Mouse (Mus musculus) C2C12 (cell line): Measurements from ENCODE around the gene Rsad1. TPM values are rescaled to one million over a fixed set of nuclear protein-coding genes. Genes with fewer than 3 reads are reported as not detected.

Experiments
- H3K27me3 ChIP-seq: one replicate; pipeline ENCODE4 v1.6.1; 2011; ENCODE audit not compliant: control insufficient read depth, insufficient read depth, insufficient read length
- H3K36me3 ChIP-seq: one replicate; pipeline ENCODE4 v1.6.1; 2011; ENCODE audit not compliant: control insufficient read depth, insufficient read depth
- H3K4me3 ChIP-seq: one replicate; pipeline ENCODE4 v1.5.1; 2011; ENCODE audit warnings: mild to moderate bottlenecking, control low read depth; ENCODE audit not compliant: poor library complexity, insufficient read depth, severe bottlenecking
- H3K79me2 ChIP-seq: one replicate; pipeline ENCODE4 v1.6.1; 2011; ENCODE audit not compliant: control insufficient read depth, insufficient read depth
- H3K79me3 ChIP-seq: one replicate; pipeline ENCODE4 v1.6.1; 2011; ENCODE audit warnings: low read depth, control low read depth
- H3ac ChIP-seq: one replicate; pipeline ENCODE3; 2011; ENCODE audit warnings: low read depth; ENCODE audit not compliant: control insufficient read depth, insufficient read length
- CEBPB ChIP-seq: IDR thresholded peaks from one replicate; pipeline ENCODE4 v1.6.1; 2011; ENCODE audit warnings: low read depth, mild to moderate bottlenecking, control low read depth, moderate library complexity
- CTCF ChIP-seq: IDR thresholded peaks from one replicate; pipeline ENCODE4 v1.5.1; 2011; ENCODE audit not compliant: control insufficient read depth, insufficient read depth, insufficient read length
- FOSL1 ChIP-seq: IDR thresholded peaks from one replicate; pipeline ENCODE4 v1.8.0; 2011; ENCODE audit warnings: mild to moderate bottlenecking, low read length; ENCODE audit not compliant: poor library complexity, insufficient read depth, severe bottlenecking
- MAX ChIP-seq: IDR thresholded peaks from one replicate; pipeline ENCODE4 v1.6.1; 2011; ENCODE audit warnings: mild to moderate bottlenecking, control low read depth
- MYOD1 ChIP-seq: IDR thresholded peaks from one replicate; pipeline ENCODE4 v1.6.1; 2011; ENCODE audit warnings: low read depth; ENCODE audit not compliant: control insufficient read depth, insufficient read length
- MYOG ChIP-seq: IDR thresholded peaks from one replicate; pipeline ENCODE4 v1.6.1; 2011; ENCODE audit not compliant: control insufficient read depth, insufficient read length; ENCODE audit errors: extremely low read depth
- USF1 ChIP-seq: IDR thresholded peaks from one replicate; pipeline ENCODE4 v1.6.1; 2011; ENCODE audit warnings: low read depth, mild to moderate bottlenecking, control low read depth, moderate library complexity
- polyA plus RNA-seq: library from polyadenylated mRNA; unstranded; fragments of >200 nt; fragmentation: generic; extraction: Trizol; gene quantifications from one replicate; pipeline ENCODE4 v1.2.1, GENCODE M21; 2012; ENCODE audit warnings: missing spikeins

Gene Rsad1
- polyA plus RNA-seq, 1 experiment, result 3.2 TPM

DNA sequence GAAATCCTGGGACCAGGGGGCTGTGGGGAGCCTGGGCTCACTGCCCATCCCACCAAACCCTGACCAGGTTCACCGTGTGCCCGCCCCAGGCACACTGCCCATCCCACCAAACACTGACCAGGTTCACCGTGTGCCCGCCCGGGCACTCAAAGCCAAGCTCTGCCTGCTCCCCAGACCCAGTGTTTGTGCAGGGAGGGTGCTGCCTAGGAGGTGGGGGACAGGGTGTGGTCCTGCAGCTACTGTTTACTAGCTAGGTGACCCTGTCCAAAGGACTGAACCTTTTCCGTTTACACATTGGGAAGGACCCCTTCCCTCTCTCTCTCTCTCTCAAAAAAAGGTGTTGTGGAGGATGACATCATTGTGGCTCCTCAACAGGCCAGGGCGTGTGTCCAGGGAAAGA lies 18.3 kb upstream of the Rsad1 start:
- no peak overlapping the region for H3ac ChIP-seq
- H3K27me3 ChIP-seq, result no peaks in the 10 kb centered on the region
- H3K79me2 ChIP-seq, result no peaks in the 10 kb centered on the region
- H3K79me3 ChIP-seq, result no peaks in the 10 kb centered on the region
- H3K4me3 ChIP-seq, result no peak overlapping the region
- TF ChIP-seq CEBPB (no peak), CTCF (no peak), FOSL1 (no peak), MAX (no peak), MYOD1 (no peak), MYOG (no peak), USF1 (no peak)
- no peaks in the 10 kb centered on the region for H3K36me3 ChIP-seq

DNA sequence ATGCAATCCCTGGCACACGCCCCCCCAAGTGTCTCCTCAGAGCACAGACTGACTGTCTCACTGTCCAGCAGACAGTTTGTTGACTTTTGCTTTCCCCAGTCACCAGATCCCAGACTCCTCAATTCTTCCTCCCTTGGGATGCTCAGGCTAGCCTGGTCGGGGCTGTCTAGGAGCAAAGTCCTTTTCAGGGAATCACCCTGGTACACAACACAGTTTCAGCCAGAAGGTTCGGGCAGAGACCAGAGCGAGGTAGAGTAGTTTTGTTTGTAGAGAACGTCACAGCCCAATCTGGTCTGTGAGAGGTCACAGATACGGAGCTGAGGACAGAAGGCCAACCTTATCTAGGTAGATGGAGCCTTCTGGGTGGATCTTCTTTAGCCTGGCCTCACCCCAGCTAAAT lies 17.5 kb upstream of the Rsad1 start:
- H3K27me3 ChIP-seq, result no peaks in the 10 kb centered on the region
- no peak overlapping the region for H3ac ChIP-seq
- no peaks in the 10 kb centered on the region for H3K79me2 ChIP-seq
- H3K36me3 ChIP-seq, result no peaks in the 10 kb centered on the region
- TF ChIP-seq MYOG (no peak), CTCF (no peak), FOSL1 (no peak), MAX (no peak), USF1 (no peak), MYOD1 (no peak), CEBPB (no peak)
- H3K79me3 ChIP-seq, result no peaks in the 10 kb centered on the region
- H3K4me3 ChIP-seq, result no peak overlapping the region

DNA sequence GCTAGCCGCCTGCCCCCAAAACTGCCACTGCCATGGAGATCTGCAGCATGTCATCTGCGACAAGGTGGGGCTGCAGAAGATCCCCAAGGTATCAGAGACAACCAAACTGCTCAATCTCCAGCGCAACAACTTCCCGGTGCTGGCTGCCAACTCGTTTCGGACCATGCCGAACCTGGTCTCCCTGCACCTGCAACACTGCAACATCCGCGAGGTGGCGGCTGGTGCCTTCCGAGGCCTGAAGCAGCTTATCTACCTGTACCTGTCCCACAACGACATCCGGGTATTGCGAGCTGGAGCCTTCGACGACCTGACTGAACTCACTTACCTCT lies 16.1 kb upstream of the Rsad1 start:
- TF ChIP-seq FOSL1 (no peak), USF1 (no peak), CEBPB (no peak), MYOD1 (no peak), MYOG (no peak), CTCF (no peak), MAX (no peak)
- Histone ChIP-seq H3K36me3 (no peaks in the 10 kb centered on the region), H3ac (no peak overlapping the region), H3K79me3 (no peaks in the 10 kb centered on the region), H3K4me3 (no peak overlapping the region), H3K27me3 (no peaks in the 10 kb centered on the region), H3K79me2 (no peaks in the 10 kb centered on the region)

DNA sequence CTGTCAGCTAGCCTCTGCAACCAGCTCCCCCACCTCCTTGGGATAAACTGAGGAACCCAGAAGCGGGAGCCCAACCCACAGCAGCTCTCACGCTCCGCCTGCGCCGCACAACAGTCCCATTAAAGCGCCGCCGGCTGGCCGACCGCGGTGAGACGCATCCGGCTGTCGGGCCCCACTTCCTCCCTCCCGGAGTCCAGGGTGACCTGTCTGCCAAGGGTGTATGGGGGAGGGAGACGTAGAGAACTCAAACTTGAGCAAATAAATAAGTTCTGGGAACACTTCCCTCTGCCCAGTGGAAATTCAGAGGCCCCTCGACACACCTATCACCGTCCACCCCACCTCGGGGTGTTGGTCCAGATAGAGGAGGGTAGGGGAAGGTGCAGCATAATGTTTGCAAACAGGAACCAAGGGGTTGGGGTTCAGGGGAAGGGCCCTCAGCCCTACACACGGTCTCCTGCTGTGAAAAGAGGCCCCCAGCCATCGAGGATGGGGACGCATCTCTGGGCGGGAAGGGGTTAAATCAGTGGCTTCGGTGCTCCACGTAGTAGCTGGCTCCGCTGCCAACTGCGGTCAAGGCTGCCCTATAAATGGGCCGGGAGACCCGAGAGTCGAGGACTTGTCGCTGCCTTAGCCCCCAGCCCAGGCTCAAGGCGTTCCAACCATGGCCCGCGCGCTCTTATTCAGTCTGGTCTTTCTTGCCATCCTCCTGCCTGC lies 15.5 kb upstream of the Rsad1 start, which contains the start of gene Chad:
TSS of gene Chad (plus strand) at position 611 of the 714 bp plus-strand sequence.
- H3K4me3 ChIP-seq, result no peak within 1 kb of the TSS

DNA sequence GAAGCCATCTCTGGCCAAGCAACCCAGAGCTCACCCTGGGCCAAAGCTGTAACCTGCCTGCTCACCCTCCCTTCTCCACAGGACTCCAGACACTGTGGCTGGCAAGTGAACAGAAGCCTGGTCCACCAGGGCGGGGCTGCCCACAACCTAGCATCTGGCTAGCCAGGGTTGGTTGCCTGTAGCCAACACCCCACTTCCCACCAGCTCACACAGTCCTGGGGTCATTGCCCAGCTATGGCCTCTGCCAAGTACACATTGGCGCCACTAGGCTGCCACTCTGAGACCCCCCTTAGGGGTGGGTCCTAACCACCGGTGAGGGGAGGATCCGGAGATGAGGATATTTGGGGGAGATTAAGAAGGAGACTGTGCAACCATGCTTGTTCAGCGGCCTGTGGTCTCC lies 14.8 kb upstream of the Rsad1 start:
- Histone ChIP-seq H3K4me3 (no peak overlapping the region), H3K79me2 (no peaks in the 10 kb centered on the region), H3K79me3 (no peaks in the 10 kb centered on the region), H3K27me3 (no peaks in the 10 kb centered on the region), H3K36me3 (no peaks in the 10 kb centered on the region), H3ac (no peak overlapping the region)
- TF ChIP-seq FOSL1, result no peak
- TF ChIP-seq CEBPB, result no peak
- TF ChIP-seq MAX, result no peak
- no peak for TF ChIP-seq MYOG
- no peak for TF ChIP-seq USF1
- no peak for TF ChIP-seq MYOD1
- TF ChIP-seq CTCF, result no peak

More for the DNA sequence above, 15.5 kb upstream of the Rsad1 start, which contains the start of gene Chad:
- no peak within 1 kb of the TSS for H3ac ChIP-seq
- no peak for TF ChIP-seq MYOG
- TF ChIP-seq MAX, result no peak
- TF ChIP-seq CTCF, result no peak
- no peak for TF ChIP-seq FOSL1
- no peak for TF ChIP-seq MYOD1
- TF ChIP-seq CEBPB, result no peak
- H3K79me2 ChIP-seq, result no peaks in the 10 kb centered on the region
- no peaks in the 10 kb centered on the region for H3K36me3 ChIP-seq
- H3K27me3 ChIP-seq, result no peaks in the 10 kb centered on the region
- H3K79me3 ChIP-seq, result no peaks in the 10 kb centered on the region

DNA sequence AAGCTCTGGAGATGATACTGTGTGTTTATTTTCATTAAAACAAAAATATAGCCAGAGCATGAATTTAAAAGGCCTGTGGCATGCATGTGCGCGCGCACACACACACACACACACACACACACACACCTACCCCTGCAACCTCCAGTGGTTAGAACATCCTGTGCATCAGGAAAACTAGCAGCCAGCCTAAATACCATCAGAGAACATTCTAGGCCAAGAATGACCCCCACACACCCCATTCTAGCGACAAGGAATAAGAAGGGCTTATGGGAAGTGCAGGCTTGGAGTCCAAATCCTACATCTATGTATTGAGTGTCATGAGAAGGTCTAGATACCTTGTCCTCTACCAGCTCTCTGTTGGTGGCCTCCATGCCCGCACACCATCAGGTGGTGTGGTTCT lies 14.3 kb upstream of the Rsad1 start:
- TF ChIP-seq CTCF (no peak), USF1 (no peak), MYOG (no peak), MYOD1 (no peak), MAX (no peak)
- Histone ChIP-seq H3K79me2 (no peaks in the 10 kb centered on the region), H3ac (no peak overlapping the region), H3K79me3 (no peaks in the 10 kb centered on the region), H3K27me3 (no peaks in the 10 kb centered on the region), H3K36me3 (no peaks in the 10 kb centered on the region), H3K4me3 (no peak overlapping the region)
